Mouse (Mus musculus) heart, embryonic 16.5 days (tissue): ENCODE data around the gene Nup50. TPM values are rescaled to one million over a fixed set of nuclear protein-coding genes. Genes with fewer than 3 reads are reported as not detected.

Experiments
- ATAC-seq: fragments of 200-750 bp; cut with Nextera tagmentation; replicated peaks from 2 replicates; pipeline ENCODE4 v1.8.0; 2017; ENCODE audit warnings: moderate number of reproducible peaks; ENCODE audit not compliant: insufficient read depth, low FRiP score; ENCODE audit errors: extremely low read depth
- H3K27ac ChIP-seq: fragments of 300-500 bp; sonication (generic); 2 replicates; pipeline ENCODE4 v1.5.1; 2014; ENCODE audit warnings: mild to moderate bottlenecking, low read length, control low read depth, moderate library complexity
- H3K27me3 ChIP-seq: fragments of 300-500 bp; sonication (generic); 2 replicates; pipeline ENCODE4 v1.6.1; 2014; ENCODE audit warnings: low read length, mixed read lengths; ENCODE audit not compliant: control insufficient read depth, insufficient read depth
- H3K36me3 ChIP-seq: fragments of 300-500 bp; sonication (generic); 2 replicates; pipeline ENCODE4 v1.6.1; 2014; ENCODE audit not compliant: control insufficient read depth, insufficient read depth
- H3K4me1 ChIP-seq: fragments of 300-500 bp; sonication (generic); 2 replicates; pipeline ENCODE4 v1.6.1; 2014; ENCODE audit warnings: low read length, mixed read lengths; ENCODE audit not compliant: control insufficient read depth, insufficient read depth
- H3K4me2 ChIP-seq: fragments of 300-500 bp; sonication (generic); 2 replicates; pipeline ENCODE4 v1.6.1; 2014; ENCODE audit warnings: low read depth, mild to moderate bottlenecking, control low read depth, low read length
- H3K4me3 ChIP-seq: fragments of 300-500 bp; sonication (generic); 2 replicates; pipeline ENCODE4 v1.5.1; 2014; ENCODE audit warnings: mild to moderate bottlenecking, control low read depth, low read length
- H3K9ac ChIP-seq: fragments of 300-500 bp; sonication (generic); 2 replicates; pipeline ENCODE4 v1.6.1; 2014; ENCODE audit warnings: low read length, control low read depth
- H3K9me3 ChIP-seq: fragments of 300-500 bp; sonication (generic); replicated peaks from 2 replicates; pipeline ENCODE4 v1.6.1; 2016; ENCODE audit warnings: low read length; ENCODE audit not compliant: control insufficient read depth
- WGBS: fragments of 180-500 bp; shearing (Covaris S2); extraction: QIAGEN DNeasy Blood & Tissue Kit; methylation state at CpG from one replicate; pipeline ENCODE4 v1.1.7; 2014; 5-methylcytosine and 5-hydroxymethylcytosine counted together
- polyA plus RNA-seq: library from polyadenylated mRNA; unstranded; fragments of >200 nt; fragmentation: Nextera tagmentation; extraction: Ambion mirVana; gene quantifications from 2 replicates; pipeline ENCODE4 v1.2.1, GENCODE M21; 2015

Gene Nup50
- polyA plus RNA-seq, 1 experiment from 2014 or later = 20.6 TPM

- Histone ChIP-seq H3K4me2 (no peak overlapping the region), H3K36me3 (no peaks in the 10 kb centered on the region), H3K9ac (no peak overlapping the region), H3K4me3 (no peak overlapping the region), H3K4me1 (peaks cover 18% of the 10 kb centered on the region), H3K9me3 (no peaks in the 10 kb centered on the region), H3K27ac (no peak overlapping the region), H3K27me3 (no peaks in the 10 kb centered on the region)
- WGBS = 81% methylated on average over 7 of the region's 7 CpGs
- no peak for ATAC-seq
Measured at GRCm38 (mm10) chr15:84983721-84984120, 60.5 kb downstream of the Nup50 start.

- ATAC-seq = no peak
- H3K9me3 ChIP-seq = no peaks in the 10 kb centered on the region
- H3K27me3 ChIP-seq = no peaks in the 10 kb centered on the region
- peaks cover 19% of the 10 kb centered on the region for H3K4me1 ChIP-seq
- H3K4me2 ChIP-seq = no peak overlapping the region
- 88% methylated on average over 12 of the region's 12 CpGs for WGBS
- H3K9ac ChIP-seq = no peak overlapping the region
- no peaks in the 10 kb centered on the region for H3K36me3 ChIP-seq
- no peak overlapping the region for H3K27ac ChIP-seq
- no peak overlapping the region for H3K4me3 ChIP-seq
Measured at GRCm38 (mm10) chr15:84985516-84986160, 62.4 kb downstream of the Nup50 start.

DNA sequence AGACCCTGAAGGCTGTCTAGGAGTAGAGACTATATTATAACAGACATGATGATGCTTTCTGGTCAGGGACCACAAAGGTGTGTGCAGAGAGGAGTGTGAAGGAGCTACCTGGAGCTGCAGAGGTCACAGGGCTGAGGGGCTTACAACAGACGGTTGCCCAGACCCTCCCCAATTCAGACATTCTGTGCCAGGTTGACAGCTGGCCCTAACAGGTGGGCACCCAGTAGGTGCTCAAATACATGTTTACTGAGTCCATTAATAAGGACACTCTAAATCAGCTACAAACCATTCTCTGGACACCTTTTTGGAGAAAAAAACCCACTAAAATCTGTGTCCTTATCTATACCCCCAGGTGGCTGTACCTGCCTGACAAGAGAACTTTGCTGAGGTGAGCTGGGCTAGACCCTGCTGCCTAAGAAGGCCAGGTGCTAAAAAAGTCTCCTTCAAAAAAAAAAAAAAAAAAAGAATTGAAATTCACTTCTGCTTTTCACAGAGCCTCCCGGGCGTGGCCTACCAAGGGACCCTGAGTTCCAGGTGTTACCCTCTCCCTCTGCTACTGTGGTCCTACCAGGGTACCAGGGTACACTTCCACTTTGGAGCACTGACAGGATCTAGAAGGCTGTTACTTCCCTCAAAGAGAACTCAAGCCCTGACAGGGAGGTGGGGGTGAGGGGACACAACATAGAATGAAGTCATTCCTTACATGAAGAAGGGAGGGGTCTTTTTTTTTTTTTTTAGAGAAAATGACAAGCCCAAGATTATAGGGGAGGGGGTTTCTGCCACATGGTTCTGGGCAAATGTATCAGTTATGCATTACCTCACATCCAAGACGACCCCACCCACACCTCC is 63.2 kb downstream of the Nup50 start:
- Histone ChIP-seq H3K9ac (peak overlapping the region; percentile 92), H3K4me3 (peak overlapping the region; percentile 83), H3K4me2 (peak overlapping the region; percentile 85), H3K27me3 (no peaks in the 10 kb centered on the region), H3K36me3 (no peaks in the 10 kb centered on the region), H3K9me3 (no peaks in the 10 kb centered on the region), H3K4me1 (peaks cover 19% of the 10 kb centered on the region), H3K27ac (no peak overlapping the region)
- no peak for ATAC-seq
- WGBS = 71% methylated on average over 4 of the region's 4 CpGs

GRCm38 (mm10) chr15:84987020-84987815 is 64.0 kb downstream of the Nup50 start:
- H3K36me3 ChIP-seq = no peaks in the 10 kb centered on the region
- H3K27ac ChIP-seq = peak overlapping the region; percentile 68
- peak overlapping the region; percentile 92 for H3K9ac ChIP-seq
- WGBS = 1% methylated on average over 52 of the region's 53 CpGs
- peak; percentile 59 for ATAC-seq
- H3K4me1 ChIP-seq = peaks cover 13% of the 10 kb centered on the region
- H3K4me2 ChIP-seq = peak overlapping the region; percentile 85
- H3K9me3 ChIP-seq = no peaks in the 10 kb centered on the region
- H3K4me3 ChIP-seq = peak overlapping the region; percentile 83
- no peaks in the 10 kb centered on the region for H3K27me3 ChIP-seq

- H3K27me3 ChIP-seq = no peaks in the 10 kb centered on the region
- H3K4me1 ChIP-seq = peaks cover 13% of the 10 kb centered on the region
- peak within 1 kb of the TSS; percentile 74 for H3K27ac ChIP-seq
- no peaks in the 10 kb centered on the region for H3K9me3 ChIP-seq
- H3K4me2 ChIP-seq = peak within 1 kb of the TSS; percentile 85
- peak within 1 kb of the TSS; percentile 83 for H3K4me3 ChIP-seq
- H3K36me3 ChIP-seq = no peaks in the 10 kb centered on the region
- ATAC-seq = peak; percentile 91
- WGBS = 2% methylated on average over 51 of the region's 59 CpGs
- H3K9ac ChIP-seq = peak within 1 kb of the TSS; percentile 92
Measured at GRCm38 (mm10) chr15:84987874-84988825, 64.9 kb downstream of the Nup50 start, which contains the start of gene 5031439G07Rik. Gene 5031439G07Rik, minus strand, starts transcription at chr15:84988551.

- no peak overlapping the region for H3K4me2 ChIP-seq
- no peak for ATAC-seq
- H3K9ac ChIP-seq = no peak overlapping the region
Measured at GRCm38 (mm10) chr15:84989098-84989497, 65.9 kb downstream of the Nup50 start.

DNA sequence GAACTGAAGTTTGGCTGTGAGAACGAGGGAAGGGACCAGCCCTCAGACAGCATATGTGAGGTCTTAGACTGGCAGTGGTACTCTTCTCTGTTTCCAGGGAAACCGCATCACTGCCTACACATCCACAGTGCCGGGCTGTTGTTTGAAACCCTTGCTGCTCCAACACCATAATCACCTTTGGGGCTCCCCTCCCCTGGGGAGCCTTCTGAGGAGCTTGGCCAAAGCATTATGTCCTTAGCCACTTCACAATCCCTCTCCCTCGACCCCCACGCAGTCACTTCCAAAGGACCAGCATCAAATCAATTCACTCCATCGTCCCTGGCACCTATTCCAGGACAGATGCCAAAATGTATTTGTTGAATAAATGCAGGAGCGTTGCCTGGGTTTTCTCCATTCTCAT is 66.6 kb downstream of the Nup50 start:
- ATAC-seq = no peak
- Histone ChIP-seq H3K9ac (no peak overlapping the region), H3K9me3 (no peaks in the 10 kb centered on the region), H3K27ac (no peak overlapping the region), H3K4me1 (peaks cover 13% of the 10 kb centered on the region), H3K4me3 (no peak overlapping the region), H3K4me2 (no peak overlapping the region), H3K27me3 (no peaks in the 10 kb centered on the region), H3K36me3 (no peaks in the 10 kb centered on the region)
- 65% methylated on average over 7 of the region's 7 CpGs for WGBS

More at GRCm38 (mm10) chr15:84989098-84989497, 65.9 kb downstream of the Nup50 start:
- peaks cover 13% of the 10 kb centered on the region for H3K4me1 ChIP-seq
- no peak overlapping the region for H3K27ac ChIP-seq
- no peak overlapping the region for H3K4me3 ChIP-seq
- no peaks in the 10 kb centered on the region for H3K27me3 ChIP-seq
- 75% methylated on average over 3 of the region's 3 CpGs for WGBS
- no peaks in the 10 kb centered on the region for H3K9me3 ChIP-seq
- no peaks in the 10 kb centered on the region for H3K36me3 ChIP-seq
